Mouse (Mus musculus) common myeloid progenitor, adult 5-6 weeks (primary cell): ENCODE data around the gene Atp5b. TPM values are rescaled to one million over a fixed set of nuclear protein-coding genes. Genes with fewer than 3 reads are reported as not detected.
A peak's percentile ranks its signal among the peaks of the same experiment; 100 is the strongest.

Experiments used
- ATAC-seq: replicated peaks from 2 replicates; pipeline ENCODE4 v1.8.0; 2016; ENCODE audit warnings: low read depth, mild to moderate bottlenecking, moderate TSS enrichment, inconsistent platforms; ENCODE audit not compliant: poor library complexity, severe bottlenecking
- total RNA-seq: library from RNA; stranded (forward); fragments of 200-1000, 187-1606 nt; gene quantifications from 2 replicates; pipeline ENCODE4 v1.2.3, GENCODE M21; 2017

Atp5b gene
- total RNA-seq, 1 experiment from 2014 or later = 2,255 TPM

DNA sequence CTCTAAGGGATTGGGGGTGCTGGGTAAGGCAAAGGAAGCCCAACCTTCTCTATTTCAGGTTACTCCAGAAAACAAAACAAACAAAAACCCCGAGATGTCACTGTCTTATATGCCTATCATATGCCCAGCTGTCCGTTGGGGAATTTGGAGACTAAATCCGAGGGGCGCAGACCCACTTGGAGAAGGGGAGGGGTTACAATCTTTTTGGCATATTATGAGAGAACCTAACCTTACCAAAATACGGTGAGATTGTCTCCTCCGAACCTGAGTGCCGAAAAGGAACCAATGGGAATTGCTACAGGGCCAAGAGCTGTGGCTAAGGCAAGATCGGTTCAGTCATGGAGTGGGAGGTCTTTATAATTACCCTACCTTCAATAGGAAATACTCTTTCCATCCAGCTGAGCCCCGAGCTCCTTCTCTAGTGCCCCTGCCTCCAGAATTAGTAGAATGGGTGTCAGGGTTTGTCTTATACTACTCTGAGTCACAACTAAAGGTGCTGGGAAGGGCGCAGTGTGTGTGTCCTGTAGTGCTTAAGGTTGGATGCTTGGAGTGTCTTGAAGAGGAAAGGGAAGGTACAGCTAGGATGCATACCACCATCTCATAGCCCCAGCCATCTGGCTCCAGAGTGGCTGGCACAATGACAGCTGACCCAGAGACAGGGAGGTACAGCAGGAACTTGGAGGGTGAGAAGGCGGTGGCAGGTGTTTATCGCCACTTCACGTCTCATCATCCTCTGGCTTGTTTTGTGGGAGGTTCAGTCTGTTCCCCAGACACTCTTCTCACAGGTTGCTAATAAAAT lies 10.6 kb downstream of the Atp5b start:
- ATAC-seq = no peak

DNA sequence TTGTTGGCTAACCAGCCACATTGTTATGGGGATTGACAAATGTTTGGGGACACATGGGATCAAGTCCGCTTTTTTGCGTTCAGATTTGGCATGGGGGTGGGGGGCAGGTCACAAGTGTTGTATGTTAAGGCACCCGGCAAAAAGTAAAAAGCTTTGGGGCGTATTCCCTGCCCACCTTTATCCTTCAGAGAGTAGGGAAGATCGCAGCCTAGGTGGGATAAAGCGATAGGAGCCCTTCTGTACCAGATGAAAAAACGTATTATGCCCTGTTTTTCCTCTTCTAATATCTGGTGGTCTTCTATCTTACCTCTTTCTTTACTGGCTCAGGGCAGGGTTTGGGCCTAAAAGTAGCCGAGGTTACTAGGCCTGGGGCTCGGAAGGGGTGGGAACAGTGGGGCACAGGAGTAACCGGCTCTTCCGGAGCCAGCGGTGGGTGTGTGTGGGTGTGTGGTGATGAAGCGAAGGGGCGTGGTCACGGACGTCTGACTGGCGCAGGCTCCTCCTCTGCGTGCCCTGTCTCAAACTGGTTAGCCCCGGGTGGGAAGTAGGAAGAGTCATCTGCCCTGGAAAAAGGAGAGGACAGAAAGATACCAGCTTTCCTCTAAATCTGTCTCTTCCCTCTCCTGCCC lies 11.4 kb downstream of the Atp5b start:
- ATAC-seq = peak; percentile 59

DNA sequence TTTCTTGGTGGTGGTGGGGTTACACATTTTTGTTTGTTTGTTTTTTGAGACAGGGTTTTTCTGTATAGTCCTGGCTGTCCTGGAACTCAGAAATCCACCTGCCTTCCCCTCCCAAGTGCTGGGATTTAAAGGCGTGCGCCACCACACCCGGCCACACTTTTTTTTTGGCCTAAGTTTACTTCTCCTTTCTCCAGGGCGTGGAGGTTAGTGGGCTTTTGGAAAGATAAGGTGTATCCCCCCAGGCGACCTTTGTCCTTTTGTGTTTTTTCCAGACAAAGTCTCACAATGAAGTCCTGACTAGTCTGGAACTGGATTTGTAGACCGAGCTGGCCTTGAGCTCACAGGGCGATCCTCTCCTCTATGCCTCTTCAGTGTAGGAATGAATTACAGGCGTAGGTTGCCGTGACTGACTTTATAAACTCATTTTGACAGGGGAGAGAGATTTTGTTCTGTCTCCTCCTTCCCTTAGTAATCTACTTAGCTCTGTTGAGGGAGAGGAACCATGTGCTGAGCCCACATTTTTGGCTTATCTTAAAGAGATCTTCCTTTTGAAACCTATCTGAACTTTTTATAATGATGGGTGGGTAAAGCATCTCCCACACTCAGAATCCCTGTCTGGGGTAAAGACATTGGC lies 12.0 kb downstream of the Atp5b start:
- no peak for ATAC-seq

DNA sequence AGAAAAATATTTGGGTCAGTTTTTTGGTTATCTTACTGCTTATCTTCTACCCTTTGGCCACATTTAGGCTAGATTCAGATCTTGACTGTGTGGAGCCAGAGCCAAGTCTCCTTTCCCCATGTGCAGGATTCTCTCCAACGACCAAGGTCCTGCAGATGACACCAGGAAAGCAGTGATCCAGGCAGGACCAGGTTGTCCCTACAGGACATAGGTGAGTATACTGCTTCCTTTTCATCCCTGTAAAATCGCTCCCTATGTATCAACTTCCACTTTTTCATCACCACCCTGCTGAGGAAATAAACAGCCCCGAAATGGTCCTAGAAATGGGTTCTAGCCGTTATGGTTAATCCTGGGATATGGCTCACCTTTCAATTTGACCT lies 13.2 kb downstream of the Atp5b start:
- ATAC-seq = no peak

DNA sequence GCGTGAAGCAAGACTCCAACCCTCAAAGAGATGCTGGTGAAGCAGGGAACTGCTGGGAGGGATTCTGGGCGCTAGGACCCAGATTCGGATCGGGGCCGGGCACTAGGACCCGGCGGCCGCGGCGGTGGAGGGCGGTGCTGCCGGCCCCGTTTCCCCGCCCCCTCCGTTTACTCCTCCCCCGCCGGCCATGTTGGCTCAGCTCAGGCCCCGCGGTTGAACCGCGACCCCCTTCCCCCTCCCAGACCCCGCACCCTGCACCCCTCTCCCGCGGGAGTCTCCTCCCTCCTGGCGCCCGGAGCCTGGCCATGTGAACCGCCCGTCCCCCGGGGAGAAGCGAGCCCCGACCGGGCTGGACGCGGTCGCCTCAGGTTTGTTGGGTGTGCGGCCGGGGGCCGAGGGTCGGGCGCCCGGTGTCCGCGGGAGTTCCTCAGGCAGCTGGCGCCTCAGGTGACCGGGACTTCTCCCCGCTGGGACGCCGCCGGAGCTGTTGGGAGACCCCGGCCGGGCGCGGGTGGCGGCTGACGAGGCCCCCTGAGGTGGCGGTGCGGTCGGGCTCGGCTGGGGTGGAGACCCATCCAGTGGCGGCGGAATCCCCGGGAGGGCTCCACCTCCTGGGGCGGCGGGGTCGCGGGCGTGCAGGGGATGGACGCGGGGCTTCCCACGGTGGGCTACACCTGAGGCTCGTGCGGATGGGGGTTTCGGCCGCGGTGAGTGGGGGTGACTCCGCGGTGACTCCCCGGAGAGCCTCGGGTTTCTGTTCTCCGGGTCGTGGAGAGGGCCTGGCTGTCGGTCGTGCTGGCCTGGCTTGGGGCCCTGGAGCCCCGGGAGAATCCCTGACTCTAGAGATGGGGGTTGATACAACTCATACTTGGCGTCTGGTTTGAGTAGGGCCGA lies 13.9 kb downstream of the Atp5b start:
- ATAC-seq = peak; percentile 36

DNA sequence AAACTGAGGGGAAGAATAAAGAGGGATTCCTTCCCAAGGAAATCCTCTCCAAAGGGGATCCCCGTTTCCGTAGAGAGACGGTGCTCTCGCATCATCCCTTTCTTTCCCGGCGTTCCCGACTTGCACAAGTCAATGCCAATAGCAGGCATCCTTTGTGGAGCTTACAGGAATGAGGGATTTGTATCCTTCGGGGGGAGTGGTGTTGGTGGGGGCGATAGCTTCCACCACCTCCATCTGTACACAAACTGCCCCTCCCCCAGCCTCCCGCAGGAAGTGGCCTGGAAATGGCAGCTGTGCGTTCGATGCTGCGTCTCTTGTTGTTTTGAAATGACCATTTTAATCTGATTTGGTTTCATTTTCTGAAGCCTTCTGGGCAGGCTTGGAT lies 14.5 kb downstream of the Atp5b start:
- 0 out of 2 replicates have a peak, but pooled peaks have one; percentile 8 for ATAC-seq

DNA sequence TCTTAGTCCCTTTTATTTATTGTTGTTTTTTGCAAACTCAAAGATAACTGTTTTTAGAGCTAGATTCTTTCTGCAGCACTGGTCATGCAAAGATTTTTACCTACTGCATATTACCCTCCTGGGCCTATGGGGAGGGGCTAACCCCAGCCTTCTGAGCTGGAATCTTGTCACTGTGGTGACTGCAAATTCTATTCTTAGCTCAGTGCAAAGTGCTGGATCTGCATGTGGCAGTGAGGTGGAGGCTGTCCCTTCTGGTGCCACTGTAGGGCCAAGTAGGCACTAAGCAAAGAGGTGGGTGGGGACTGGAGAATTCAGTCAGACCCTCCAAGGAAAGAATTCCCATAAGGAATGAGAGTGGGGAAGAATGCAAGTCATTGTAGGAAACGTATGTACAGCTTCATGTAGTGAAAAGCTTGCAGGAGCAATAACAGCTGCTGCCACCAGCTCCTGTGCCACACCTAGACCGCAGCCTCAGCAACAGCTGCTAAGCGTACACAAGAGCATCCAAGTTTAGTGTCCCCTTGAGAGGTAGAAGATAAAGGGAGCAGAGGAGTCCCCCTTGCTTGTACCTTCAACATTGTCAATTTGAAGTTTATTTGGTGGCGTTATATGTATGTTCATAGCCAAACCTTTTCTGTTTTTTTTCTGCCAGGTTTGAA lies 27.2 kb downstream of the Atp5b start:
- no peak for ATAC-seq

DNA sequence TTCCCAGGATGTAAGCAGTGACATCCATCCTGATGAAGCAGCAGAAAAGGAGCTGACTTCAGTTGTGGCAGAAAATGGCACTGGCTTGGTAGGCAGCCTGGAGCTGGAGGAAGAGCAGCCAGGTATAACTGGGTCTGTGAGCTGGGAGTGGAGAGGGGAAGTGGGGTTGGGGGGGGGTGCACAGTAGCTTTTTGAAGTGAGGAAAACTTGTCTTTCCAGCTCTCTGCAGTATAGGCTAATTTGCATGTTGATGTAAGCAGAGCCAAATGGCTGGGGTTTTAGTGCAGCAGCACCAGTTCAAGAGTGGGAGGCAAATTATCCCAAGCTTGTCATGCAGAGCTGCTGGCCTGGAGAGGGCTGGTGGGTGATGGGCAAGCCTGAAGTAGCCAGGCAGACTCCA lies 28.2 kb downstream of the Atp5b start:
- ATAC-seq = no peak

DNA sequence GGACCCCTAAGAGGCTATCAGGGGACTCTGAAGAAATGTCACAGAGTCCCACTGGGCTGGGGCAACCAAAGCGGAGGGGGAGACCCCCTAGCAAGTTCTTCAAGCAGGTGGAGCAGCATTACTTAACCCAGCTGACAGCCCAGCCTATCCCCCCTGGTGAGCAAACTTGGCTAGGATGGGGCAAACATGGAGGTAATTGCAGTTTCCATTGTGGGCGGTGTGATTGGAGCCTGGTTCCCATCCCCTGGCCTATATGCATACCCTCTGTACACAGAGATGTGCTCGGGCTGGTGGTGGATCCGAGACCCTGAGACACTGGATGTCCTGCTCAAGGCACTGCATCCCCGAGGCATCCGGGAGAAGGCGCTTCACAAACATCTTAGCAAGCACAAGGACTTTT lies 40.8 kb downstream of the Atp5b start:
- ATAC-seq = no peak

DNA sequence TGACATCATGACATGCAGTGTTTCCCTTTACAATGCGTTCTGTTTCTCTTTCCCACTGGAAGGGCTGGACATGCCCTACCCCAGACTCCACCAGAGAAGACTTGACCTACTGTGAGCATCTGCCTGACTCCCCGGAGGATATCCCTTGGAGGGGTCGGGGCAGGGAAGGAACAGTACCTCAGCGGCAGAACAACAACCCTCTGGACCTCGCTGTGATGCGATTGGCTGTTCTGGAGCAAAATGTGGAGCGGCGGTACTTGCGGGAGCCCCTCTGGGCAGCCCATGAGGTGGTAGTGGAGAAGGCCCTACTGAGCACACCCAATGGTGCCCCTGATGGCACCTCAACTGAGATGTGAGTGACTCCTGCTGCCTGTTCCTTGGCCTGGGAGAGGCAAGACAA lies 41.8 kb downstream of the Atp5b start:
- no peak for ATAC-seq

DNA sequence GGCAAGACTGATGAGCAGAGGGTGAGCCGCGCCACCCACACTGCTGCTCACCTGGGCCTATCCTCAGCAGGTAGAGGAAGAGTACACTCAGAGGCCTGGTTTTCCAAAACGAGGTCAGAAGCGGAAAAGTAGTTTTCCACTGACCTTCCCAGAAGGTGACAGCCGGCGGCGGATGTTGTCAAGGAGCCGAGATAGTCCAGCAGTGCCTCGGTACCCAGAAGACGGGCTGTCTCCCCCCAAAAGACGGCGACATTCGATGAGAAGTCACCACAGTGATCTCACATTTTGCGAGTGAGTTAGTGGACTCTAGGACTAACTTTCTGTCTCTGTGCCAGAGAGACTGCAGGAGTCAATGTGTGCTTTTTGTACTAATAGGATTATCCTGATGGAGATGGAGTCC lies 42.9 kb downstream of the Atp5b start:
- no peak for ATAC-seq

DNA sequence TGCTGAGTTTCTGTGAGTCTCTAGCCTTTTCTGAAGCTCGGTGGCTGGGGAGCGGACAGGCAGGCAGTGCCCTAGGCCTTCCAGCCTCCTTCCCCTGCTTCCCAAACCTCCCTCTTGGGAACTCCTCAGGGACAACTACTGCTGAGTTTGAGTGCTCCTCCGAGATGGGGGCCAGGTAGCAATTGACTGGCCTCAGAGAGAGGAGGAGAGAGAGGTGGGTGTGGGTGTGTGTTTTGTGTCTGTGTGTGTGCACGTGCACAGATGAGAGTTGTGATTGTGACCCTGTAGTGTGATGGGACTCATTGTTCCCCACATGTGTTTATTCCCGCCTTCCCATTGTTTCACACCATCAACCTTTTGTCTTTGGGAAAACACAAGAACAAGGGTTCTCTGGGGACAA lies 44.4 kb downstream of the Atp5b start:
- ATAC-seq = no peak

DNA sequence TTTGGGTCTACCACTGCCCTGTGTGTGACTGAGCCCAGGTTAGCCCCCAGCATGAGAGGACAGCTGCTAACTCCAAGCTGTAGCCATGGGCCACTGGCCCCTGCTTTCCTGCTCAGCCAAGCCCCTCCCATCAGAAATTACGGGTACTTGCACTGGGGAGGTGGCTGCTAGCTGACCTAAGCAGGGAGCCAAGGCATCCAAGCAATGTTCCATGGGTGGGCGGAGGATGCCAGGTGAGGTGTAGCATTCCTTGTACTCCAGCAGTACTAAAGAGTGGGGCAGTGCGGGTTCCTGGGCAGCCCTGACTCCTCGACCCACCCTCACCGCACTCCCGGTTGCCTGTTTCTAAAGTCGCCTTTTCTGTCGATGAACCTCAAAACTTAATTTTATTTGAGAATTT lies 45.1 kb downstream of the Atp5b start:
- no peak for ATAC-seq

DNA sequence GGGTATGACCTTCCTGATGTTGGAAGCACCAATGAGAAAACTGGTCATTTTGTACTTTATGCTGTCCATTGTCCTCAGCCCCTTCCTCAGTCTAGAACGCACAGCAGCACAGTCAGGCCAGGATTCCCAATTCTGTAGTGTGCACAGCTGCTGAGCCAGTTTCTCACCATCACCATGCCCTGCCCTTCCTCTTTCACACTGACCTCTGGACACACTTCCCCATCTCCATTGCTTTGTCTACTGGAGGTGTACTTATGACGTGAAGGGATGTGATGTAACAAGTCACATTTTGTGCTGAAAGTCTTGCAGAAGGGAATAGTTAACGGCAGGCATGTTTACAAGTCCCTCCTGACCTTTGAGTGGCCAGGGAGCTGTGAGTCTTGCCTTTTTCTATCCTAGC lies 48.2 kb downstream of the Atp5b start:
- peak; percentile 63 for ATAC-seq

DNA sequence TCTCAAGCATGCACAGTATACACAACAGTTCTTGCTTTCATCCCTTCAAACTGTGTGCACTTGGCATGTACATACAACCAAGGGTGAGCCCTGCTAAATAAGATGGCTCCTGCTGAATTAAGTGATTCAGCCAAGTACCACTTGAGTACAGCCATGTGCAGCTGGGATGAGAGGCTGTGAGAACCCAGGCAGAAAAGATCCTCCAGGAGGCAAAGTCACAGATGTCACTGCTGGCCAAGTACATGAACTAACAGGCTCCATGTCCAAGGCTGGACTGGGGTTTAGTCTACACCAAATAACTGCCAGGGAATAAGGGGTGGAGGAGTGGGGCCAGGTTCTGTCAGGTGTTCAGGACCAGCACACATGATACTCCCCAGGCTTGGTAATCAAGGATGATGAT lies 48.7 kb downstream of the Atp5b start:
- no peak for ATAC-seq

DNA sequence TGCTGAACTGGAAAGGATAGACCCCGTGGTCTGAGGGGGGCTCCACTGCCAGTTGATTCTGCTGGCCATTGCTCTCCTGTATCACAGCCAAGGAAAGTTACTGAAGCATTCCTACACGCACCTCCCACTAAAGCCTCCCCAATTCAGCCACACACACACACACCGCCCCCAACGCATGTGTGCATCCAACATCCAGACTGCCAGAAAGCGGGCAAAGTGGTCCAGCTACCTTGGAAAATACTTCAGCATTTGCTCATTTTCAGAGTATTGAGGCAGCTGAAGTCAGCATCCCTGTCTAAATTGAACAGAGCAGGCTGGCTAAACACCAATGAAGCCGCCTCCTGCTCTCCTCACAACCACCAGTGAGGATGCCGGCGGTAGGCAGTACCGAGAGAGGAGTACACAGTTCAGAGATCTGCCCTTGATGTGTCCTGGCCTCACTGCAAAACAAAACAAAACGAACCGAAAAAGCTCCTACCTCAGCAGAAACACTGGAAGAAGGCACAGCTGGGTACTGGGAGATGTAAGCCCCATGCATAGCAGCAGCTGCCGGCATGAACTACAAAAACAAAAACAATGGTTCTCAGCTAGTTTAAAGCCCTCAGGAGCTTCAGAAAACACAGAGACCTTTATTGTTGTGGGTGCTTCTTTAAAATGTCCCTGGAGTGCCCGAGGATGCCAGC lies 50.7 kb downstream of the Atp5b start:
- ATAC-seq = no peak

DNA sequence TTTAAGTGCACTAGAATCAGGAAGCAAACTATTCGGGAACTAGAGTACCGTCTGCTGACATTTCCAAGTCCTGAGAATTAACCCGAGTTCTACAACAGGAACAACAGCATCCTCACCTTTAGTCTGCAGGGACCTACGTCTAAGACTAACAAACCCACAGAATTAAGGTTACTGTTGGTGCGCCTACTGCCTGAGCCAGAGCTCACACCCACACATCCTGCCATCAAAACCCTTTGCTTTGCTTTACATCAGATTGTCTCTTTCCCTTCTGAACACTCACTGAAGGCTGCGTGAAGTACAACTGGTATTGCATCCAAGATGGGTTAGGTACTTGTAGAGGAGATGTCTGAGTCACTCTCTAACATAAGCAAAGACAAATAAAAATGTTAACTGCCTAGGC lies 52.3 kb downstream of the Atp5b start:
- no peak for ATAC-seq
